Mouse (Mus musculus) brain, embryonic 14.5 days (tissue): ENCODE results near the gene Scn8a.

ENCODE experiments used
- CTCF ChIP-seq: fragments of 200-500 bp; IDR thresholded peaks from 2 replicates; pipeline ENCODE4 v1.5.1; 2012; ENCODE audit warnings: inconsistent platforms, mild to moderate bottlenecking, moderate library complexity, borderline replicate concordance; ENCODE audit not compliant: insufficient read depth, insufficient read length; ENCODE audit errors: extremely low read depth
- POLR2A ChIP-seq: fragments of 200-500 bp; IDR thresholded peaks from 2 replicates; pipeline ENCODE4 v1.6.1; 2012; ENCODE audit warnings: mild to moderate bottlenecking, inconsistent platforms, borderline replicate concordance; ENCODE audit not compliant: poor library complexity, insufficient read depth, insufficient read length, severe bottlenecking; ENCODE audit errors: extremely low read depth

DNA sequence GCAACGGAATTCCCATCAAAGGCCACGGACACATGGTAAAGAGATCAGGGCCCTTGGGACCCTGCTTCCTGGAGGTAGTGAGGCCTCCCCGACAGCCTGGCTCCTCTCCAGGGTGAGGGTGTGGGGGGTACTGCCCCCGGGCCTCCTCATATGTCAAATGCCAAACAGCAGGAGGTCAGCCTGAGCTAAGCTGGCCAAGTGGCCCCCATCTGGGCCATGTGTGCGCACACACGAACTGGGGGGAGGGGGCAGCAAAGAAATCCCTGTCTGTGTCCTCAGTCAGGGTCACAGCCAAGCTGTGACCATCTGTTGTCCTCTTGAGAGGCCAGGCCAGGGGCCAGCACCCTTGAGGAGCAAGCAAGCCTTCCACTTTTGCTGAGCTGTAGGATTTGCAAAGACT is 195.4 kb downstream of the Scn8a start:
- TF ChIP-seq POLR2A, result no peak
- no peak for TF ChIP-seq CTCF
